Mouse (Mus musculus): Measurements from ENCODE around the gene Cubn.

GRCm38 (mm10) chr2:13527125-13527524, 35.5 kb upstream of the Cubn start:
- TF ChIP-seq ZC3H11A (IDR thresholded peaks at IDR 0.05; ENCODE audit: low read depth, low read length), result no peak
- no peak for TF ChIP-seq EP300 (IDR thresholded peaks at IDR 0.05; ENCODE audit: low read length)
